Mouse (Mus musculus): ENCODE data around the gene Cytip. TPM values are rescaled to one million over a fixed set of nuclear protein-coding genes. Genes with fewer than 3 reads are reported as not detected.
A peak's percentile ranks its signal among the peaks of the same experiment; 100 is the strongest.

Gene Cytip
- polyA plus RNA-seq, 1 experiment from 2014 or later: 0.23 TPM

DNA sequence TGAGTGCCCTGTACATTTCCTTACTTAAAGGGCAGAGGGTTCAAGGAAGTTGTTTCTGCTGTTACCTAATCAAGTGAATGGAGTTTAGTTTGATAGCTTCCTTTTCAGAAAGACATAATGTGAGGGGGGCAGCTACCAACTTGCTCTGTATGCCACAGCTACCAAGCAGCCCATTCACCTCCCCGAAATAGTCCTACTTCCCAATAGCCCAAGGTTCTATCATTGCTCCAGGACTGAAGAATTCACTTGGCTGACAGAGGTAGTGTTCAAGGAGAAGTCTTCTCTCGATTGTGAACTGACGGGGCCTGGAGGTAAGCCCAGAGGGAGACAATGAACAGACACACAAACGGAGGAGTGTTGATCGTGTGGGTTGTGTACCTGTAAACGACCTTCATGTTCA lies 36.2 kb downstream of the Cytip start:
- WGBS: 93% methylated on average over 6 of the region's 6 CpGs
- no peak overlapping the region for H3K27ac ChIP-seq
- H3K9ac ChIP-seq: no peak overlapping the region
- H3K4me3 ChIP-seq: no peak overlapping the region
- ATAC-seq (ENCODE audit: low FRiP score): no peak
- H3K36me3 ChIP-seq: no peaks in the 10 kb centered on the region
- H3K27me3 ChIP-seq: no peaks in the 10 kb centered on the region
- no peak overlapping the region for H3K4me2 ChIP-seq (replicated peaks)
- no peaks in the 10 kb centered on the region for H3K9me3 ChIP-seq (replicated peaks)
- no peaks in the 10 kb centered on the region for H3K4me1 ChIP-seq

GRCm38 (mm10) chr2:58158539-58158938 lies 36.8 kb downstream of the Cytip start:
- no peak overlapping the region for H3K4me3 ChIP-seq
- H3K27ac ChIP-seq: no peak overlapping the region
- no peaks in the 10 kb centered on the region for H3K36me3 ChIP-seq
- no peak for ATAC-seq (ENCODE audit: low FRiP score)
- H3K27me3 ChIP-seq: no peaks in the 10 kb centered on the region
- no peak overlapping the region for H3K4me2 ChIP-seq (replicated peaks)
- no peaks in the 10 kb centered on the region for H3K4me1 ChIP-seq
- H3K9me3 ChIP-seq (replicated peaks): no peaks in the 10 kb centered on the region
- no peak overlapping the region for H3K9ac ChIP-seq
- WGBS: 91% methylated on average over 5 of the region's 5 CpGs

GRCm38 (mm10) chr2:58158107-58158506 lies 37.2 kb downstream of the Cytip start:
- Histone ChIP-seq H3K36me3 (no peaks in the 10 kb centered on the region), H3K27ac (no peak overlapping the region), H3K27me3 (no peaks in the 10 kb centered on the region), H3K9me3 (replicated peaks) (no peaks in the 10 kb centered on the region), H3K9ac (no peak overlapping the region), H3K4me1 (no peaks in the 10 kb centered on the region), H3K4me3 (no peak overlapping the region), H3K4me2 (replicated peaks) (no peak overlapping the region)
- no peak for ATAC-seq (ENCODE audit: low FRiP score)
- WGBS: 85% methylated on average over 2 of the region's 2 CpGs

GRCm38 (mm10) chr2:58157466-58157865 lies 37.9 kb downstream of the Cytip start:
- Histone ChIP-seq H3K9me3 (replicated peaks) (no peaks in the 10 kb centered on the region), H3K4me1 (no peaks in the 10 kb centered on the region), H3K4me3 (no peak overlapping the region), H3K4me2 (replicated peaks) (no peak overlapping the region), H3K27me3 (no peaks in the 10 kb centered on the region), H3K27ac (no peak overlapping the region), H3K9ac (no peak overlapping the region), H3K36me3 (no peaks in the 10 kb centered on the region)
- 93% methylated on average over 5 of the region's 5 CpGs for WGBS
- ATAC-seq (ENCODE audit: low FRiP score): no peak

- no peak overlapping the region for H3K4me2 ChIP-seq (replicated peaks)
- H3K9me3 ChIP-seq (replicated peaks): no peaks in the 10 kb centered on the region
- H3K4me3 ChIP-seq: no peak overlapping the region
- H3K27me3 ChIP-seq: no peaks in the 10 kb centered on the region
- H3K9ac ChIP-seq: no peak overlapping the region
- ATAC-seq (ENCODE audit: low FRiP score): no peak
- H3K4me1 ChIP-seq: no peaks in the 10 kb centered on the region
- H3K27ac ChIP-seq: no peak overlapping the region
- H3K36me3 ChIP-seq: no peaks in the 10 kb centered on the region
- 88% methylated on average over 5 of the region's 5 CpGs for WGBS
These were observed 38.6 kb downstream of the Cytip start for GRCm38 (mm10) chr2:58156495-58157392.

DNA sequence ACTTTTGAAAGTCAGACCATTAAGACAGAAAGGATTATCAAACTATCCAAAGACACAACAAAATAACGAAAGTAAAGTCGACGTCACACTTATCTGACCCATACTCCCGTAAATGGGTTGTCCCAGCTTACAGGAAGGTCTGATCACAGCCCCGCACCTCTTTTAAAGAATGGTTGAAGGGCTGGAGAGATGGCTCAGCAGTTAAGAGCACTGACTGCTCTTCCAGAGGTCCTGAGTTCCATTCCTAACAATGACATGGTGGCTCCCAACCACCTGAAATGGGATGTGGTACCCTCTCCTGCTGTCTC lies 39.3 kb downstream of the Cytip start:
- H3K4me2 ChIP-seq (replicated peaks): no peak overlapping the region
- no peak for ATAC-seq (ENCODE audit: low FRiP score)
- H3K27me3 ChIP-seq: no peaks in the 10 kb centered on the region
- no peaks in the 10 kb centered on the region for H3K4me1 ChIP-seq
- no peak overlapping the region for H3K27ac ChIP-seq
- no peaks in the 10 kb centered on the region for H3K9me3 ChIP-seq (replicated peaks)
- WGBS: 93% methylated on average over 5 of the region's 5 CpGs
- H3K4me3 ChIP-seq: no peak overlapping the region
- no peak overlapping the region for H3K9ac ChIP-seq
- no peaks in the 10 kb centered on the region for H3K36me3 ChIP-seq

- peak; percentile 43; the same call in 1 of the 2 replicates for ATAC-seq (ENCODE audit: low FRiP score)
- H3K9me3 ChIP-seq (replicated peaks): no peaks in the 10 kb centered on the region
- H3K36me3 ChIP-seq: no peaks in the 10 kb centered on the region
- H3K27me3 ChIP-seq: no peaks in the 10 kb centered on the region
- 60% methylated on average over 7 of the region's 7 CpGs for WGBS
- no peaks in the 10 kb centered on the region for H3K4me1 ChIP-seq
- no peak overlapping the region for H3K4me3 ChIP-seq
- H3K9ac ChIP-seq: no peak overlapping the region
- H3K4me2 ChIP-seq (replicated peaks): no peak overlapping the region
- no peak overlapping the region for H3K27ac ChIP-seq
These were observed 39.8 kb downstream of the Cytip start for GRCm38 (mm10) chr2:58155271-58156107.

- H3K27me3 ChIP-seq: no peaks in the 10 kb centered on the region
- no peak overlapping the region for H3K4me2 ChIP-seq (replicated peaks)
- no peak overlapping the region for H3K4me3 ChIP-seq
- H3K4me1 ChIP-seq: no peaks in the 10 kb centered on the region
- no peaks in the 10 kb centered on the region for H3K36me3 ChIP-seq
- H3K9ac ChIP-seq: no peak overlapping the region
- H3K9me3 ChIP-seq (replicated peaks): no peaks in the 10 kb centered on the region
- no peak overlapping the region for H3K27ac ChIP-seq
- WGBS: 90% methylated on average over 1 of the region's 1 CpGs
- ATAC-seq (ENCODE audit: low FRiP score): no peak
These were observed 40.8 kb downstream of the Cytip start for GRCm38 (mm10) chr2:58154555-58154954.

DNA sequence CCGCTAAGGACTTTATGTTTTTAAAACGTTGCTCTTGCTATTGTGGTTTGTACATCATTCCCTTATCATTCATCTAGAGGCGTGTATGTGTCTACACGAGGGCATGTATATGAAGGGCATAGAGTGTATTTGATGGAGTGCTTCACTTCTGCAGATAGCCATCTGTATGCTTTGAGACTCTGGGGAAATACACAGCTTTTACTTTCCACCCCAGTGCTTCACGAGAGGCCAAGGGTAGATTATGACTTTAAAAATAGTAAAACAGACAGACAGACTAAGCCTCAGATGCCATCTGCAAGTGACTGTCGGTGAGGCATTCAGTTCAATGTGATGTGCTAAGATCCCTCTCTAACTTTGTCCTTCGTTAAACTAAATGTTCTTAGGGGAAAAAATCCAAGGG lies 41.6 kb downstream of the Cytip start:
- H3K4me3 ChIP-seq: no peak overlapping the region
- no peak for ATAC-seq (ENCODE audit: low FRiP score)
- H3K9ac ChIP-seq: no peak overlapping the region
- no peak overlapping the region for H3K27ac ChIP-seq
- H3K36me3 ChIP-seq: no peaks in the 10 kb centered on the region
- no peaks in the 10 kb centered on the region for H3K9me3 ChIP-seq (replicated peaks)
- H3K27me3 ChIP-seq: no peaks in the 10 kb centered on the region
- no peaks in the 10 kb centered on the region for H3K4me1 ChIP-seq
- H3K4me2 ChIP-seq (replicated peaks): no peak overlapping the region
- WGBS: 84% methylated on average over 7 of the region's 7 CpGs

DNA sequence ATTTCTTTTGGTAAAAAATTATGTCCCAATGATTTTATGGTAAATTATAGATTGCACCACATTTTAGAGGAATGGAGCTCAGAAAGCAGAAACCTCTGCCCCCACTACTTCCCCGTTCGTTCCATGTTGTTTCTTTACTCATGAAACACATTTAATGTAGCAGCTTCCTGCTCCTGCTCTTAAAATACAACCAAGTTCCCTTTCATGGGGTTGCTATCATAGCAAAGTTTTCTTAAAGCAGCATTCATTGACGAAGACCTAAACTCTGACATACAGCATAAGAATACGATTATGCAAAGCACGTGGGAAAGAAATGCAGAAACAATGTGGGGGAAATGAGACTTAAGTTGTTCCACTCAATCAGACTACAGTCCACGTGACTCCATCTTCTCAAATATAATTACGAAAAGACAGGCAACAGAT lies 45.3 kb downstream of the Cytip start:
- H3K4me1 ChIP-seq: no peaks in the 10 kb centered on the region
- no peaks in the 10 kb centered on the region for H3K27me3 ChIP-seq
- no peak overlapping the region for H3K27ac ChIP-seq
- H3K4me3 ChIP-seq: no peak overlapping the region
- H3K9ac ChIP-seq: no peak overlapping the region
- H3K9me3 ChIP-seq (replicated peaks): no peaks in the 10 kb centered on the region
- ATAC-seq (ENCODE audit: low FRiP score): no peak
- 89% methylated on average over 7 of the region's 7 CpGs for WGBS
- H3K4me2 ChIP-seq (replicated peaks): no peak overlapping the region
- no peaks in the 10 kb centered on the region for H3K36me3 ChIP-seq

- ATAC-seq (ENCODE audit: low FRiP score): no peak
- H3K4me1 ChIP-seq: no peaks in the 10 kb centered on the region
- no peak overlapping the region for H3K4me3 ChIP-seq
- no peak overlapping the region for H3K4me2 ChIP-seq (replicated peaks)
- H3K9ac ChIP-seq: no peak overlapping the region
- H3K27me3 ChIP-seq: no peaks in the 10 kb centered on the region
- WGBS: 92% methylated on average over 5 of the region's 5 CpGs
- H3K27ac ChIP-seq: no peak overlapping the region
- H3K9me3 ChIP-seq (replicated peaks): no peaks in the 10 kb centered on the region
- H3K36me3 ChIP-seq: no peaks in the 10 kb centered on the region
These were observed 48.8 kb downstream of the Cytip start for GRCm38 (mm10) chr2:58146572-58146971.

GRCm38 (mm10) chr2:58140531-58140930 lies 54.8 kb downstream of the Cytip start:
- WGBS: 86% methylated on average over 1 of the region's 1 CpGs
- H3K4me3 ChIP-seq: no peak overlapping the region
- no peak for ATAC-seq (ENCODE audit: low FRiP score)

More at GRCm38 (mm10) chr2:58140531-58140930, 54.8 kb downstream of the Cytip start:
- Histone ChIP-seq H3K27ac (no peak overlapping the region), H3K36me3 (no peaks in the 10 kb centered on the region), H3K4me1 (no peaks in the 10 kb centered on the region), H3K9me3 (replicated peaks) (no peaks in the 10 kb centered on the region), H3K4me2 (replicated peaks) (no peak overlapping the region), H3K9ac (no peak overlapping the region), H3K27me3 (no peaks in the 10 kb centered on the region)

All from hindbrain, embryonic 12.5 days (tissue).